In genomic region chr5:103856286-103857009, GRCm38 (mm10) we compare ENCODE assay signal across 7 mouse cellular contexts. TPM values are rescaled to one million over a fixed set of nuclear protein-coding genes. Genes with fewer than 3 reads are reported as not detected.
A peak's percentile ranks its signal among the peaks of the same experiment; 100 is the strongest.
DNase-seq lines count a peak whose midpoint lies in the region; ATAC-seq and TF ChIP-seq lines count a peak whose summit lies in the region.

No protein-coding gene starts in this region.

- 48% methylated on average over 5 of the region's 5 CpGs for WGBS in liver, adult 2 months
- WGBS in intestine, embryonic 16.5 days: 63% methylated on average over 5 of the region's 5 CpGs

- H3K27me3 ChIP-seq in liver, adult 2 months (ENCODE audit: control insufficient read depth, insufficient read depth, low read length): no peaks in the 10 kb centered on the region
- no peaks in the 10 kb centered on the region for H3K27me3 ChIP-seq in intestine, embryonic 16.5 days (replicated peaks; ENCODE audit: control insufficient read depth, insufficient read depth, low read length)

- ATAC-seq in intestine, embryonic 16.5 days: peak; percentile 70

- TF ChIP-seq POLR2A in liver, adult 2 months (IDR thresholded peaks at IDR 0.05; ENCODE audit: extremely low read depth, insufficient read depth, low read length): no peak

- no peak overlapping the region for H3K9ac ChIP-seq in liver, adult 2 months (ENCODE audit: low read depth, low read length)
- no peak overlapping the region for H3K9ac ChIP-seq in intestine, embryonic 16.5 days (ENCODE audit: low read depth, low read length)

- peaks cover 4% of the 10 kb centered on the region; the same call in 1 of the 2 replicates for H3K4me1 ChIP-seq in liver, adult 2 months (ENCODE audit: control insufficient read depth, insufficient read depth, low read length)
- no peaks in the 10 kb centered on the region for H3K4me1 ChIP-seq in intestine, embryonic 16.5 days (ENCODE audit: control insufficient read depth, insufficient read depth, low read length)

- peak; percentile 70 for DNase-seq in liver, adult 2 months (ENCODE audit: extremely low read depth, low read depth, low spot score)
- DNase-seq in liver (no peak), R1 (ENCODE audit: low read depth, low spot score) (peak; percentile 77)
- peak; percentile 84 for DNase-seq in embryo, embryonic 11 days
- DNase-seq in lung, postnatal 14 days: peak; percentile 68
- DNase-seq in yolk sac, embryonic 10.5 days (ENCODE audit: low spot score): peak; percentile 30

- H3K4me2 ChIP-seq in intestine, embryonic 16.5 days (ENCODE audit: low read depth, low read length): no peak overlapping the region

- no peak overlapping the region for H3K4me3 ChIP-seq in liver, adult 2 months (ENCODE audit: insufficient read depth, low read depth, low read length)
- no peak overlapping the region for H3K4me3 ChIP-seq in intestine, embryonic 16.5 days (ENCODE audit: low read length)

- H3K79me2 ChIP-seq in liver, adult 2 months (ENCODE audit: control insufficient read depth, insufficient read depth, low read length): no peaks in the 10 kb centered on the region

- H3K9me3 ChIP-seq in intestine, embryonic 16.5 days (ENCODE audit: control insufficient read depth, low read length): no peaks in the 10 kb centered on the region

- H3K27ac ChIP-seq in liver, adult 2 months (replicated peaks; ENCODE audit: insufficient read depth, low read depth, low read length): 0 out of 2 replicates have a peak overlapping the region, but pooled peaks have one; percentile 16
- H3K27ac ChIP-seq in intestine, embryonic 16.5 days (ENCODE audit: low read length): no peak overlapping the region

- peaks cover 8% of the 10 kb centered on the region; the same call in 1 of the 2 replicates for H3K36me3 ChIP-seq in liver, adult 2 months (ENCODE audit: control insufficient read depth, insufficient read depth, low read length)
- H3K36me3 ChIP-seq in intestine, embryonic 16.5 days (ENCODE audit: control insufficient read depth, insufficient read depth, low read length): 0 out of 2 replicates have a peak, but pooled peaks cover under 1% of the 10 kb centered on the region

- 0 out of 2 replicates have a peak, but pooled peaks have one; percentile 21 for TF ChIP-seq CTCF in liver, adult 2 months (IDR thresholded peaks at IDR 0.05; ENCODE audit: low read depth, low read length)

RNA-seq across cellular contexts. Expression of gene Klhl8, which starts 54.6 kb away (rescaled TPM):
- 2.6 and 2.8 TPM in 2 replicates for total RNA-seq in liver, adult 2 months (2014; rRNA removed)
- 1.2 and 1.3 TPM in 2 replicates for polyA plus RNA-seq in liver, adult 2 months (2012; rRNA removed)
- 6.7 and 7.3 TPM in 2 replicates for polyA plus RNA-seq in intestine, embryonic 16.5 days (2015; fragmentation: Nextera tagmentation; extraction: Ambion mirVana)
